Mouse (Mus musculus) small intestine, adult 2 months (tissue): ENCODE results near the gene Vps37c. TPM values are rescaled to one million over a fixed set of nuclear protein-coding genes. Genes with fewer than 3 reads are reported as not detected.

Experiments
- H3K27ac ChIP-seq: fragments of 200-500 bp; 2 replicates; pipeline ENCODE4 v1.5.1; 2012; ENCODE audit warnings: low read depth, low read length, control low read depth, inconsistent platforms; ENCODE audit not compliant: insufficient read depth
- H3K27me3 ChIP-seq: fragments of 200-500 bp; 2 replicates; pipeline ENCODE4 v1.6.1; 2012; ENCODE audit warnings: mild to moderate bottlenecking, moderate library complexity, low read length, inconsistent platforms; ENCODE audit not compliant: control insufficient read depth, insufficient read depth
- H3K36me3 ChIP-seq: fragments of 200-500 bp; 2 replicates; pipeline ENCODE4 v1.6.1; 2012; ENCODE audit warnings: mild to moderate bottlenecking, low read length, control low read depth, inconsistent platforms; ENCODE audit not compliant: control insufficient read depth, insufficient read depth
- H3K4me1 ChIP-seq: fragments of 200-500 bp; 2 replicates; pipeline ENCODE4 v1.6.1; 2012; ENCODE audit warnings: low read length, inconsistent platforms, mixed read lengths; ENCODE audit not compliant: control insufficient read depth, insufficient read depth, insufficient read length
- H3K4me3 ChIP-seq: fragments of 200-500 bp; 2 replicates; pipeline ENCODE4 v1.5.1; 2012; ENCODE audit warnings: low read depth, mild to moderate bottlenecking, control low read depth, inconsistent platforms, low read length, moderate library complexity
- CTCF ChIP-seq: fragments of 200-500 bp; IDR thresholded peaks from 2 replicates; pipeline ENCODE4 v1.5.1; 2012; ENCODE audit warnings: low read depth, mild to moderate bottlenecking, control low read depth, inconsistent platforms, low read length, moderate library complexity, mixed read lengths; ENCODE audit not compliant: insufficient replicate concordance, insufficient read length; ENCODE audit errors: extremely low read depth
- POLR2A ChIP-seq: fragments of 200-500 bp; IDR thresholded peaks from 2 replicates; pipeline ENCODE4 v1.6.1; 2012; ENCODE audit warnings: low read depth, mild to moderate bottlenecking, control low read depth, inconsistent platforms, low read length, moderate library complexity
- WGBS: fragments of 180-500 bp; shearing (Covaris S2); methylation state at CpG from one replicate; pipeline ENCODE4 v1.1.7; 2018; 5-methylcytosine and 5-hydroxymethylcytosine counted together
- polyA plus RNA-seq: library from polyadenylated mRNA; depleted of rRNA; stranded (reverse); fragments of >200 nt; gene quantifications from 2 replicates; pipeline ENCODE4 v1.2.3, GENCODE M21; 2012

The Vps37c gene
- polyA plus RNA-seq, 1 experiment = 37.6 TPM

DNA sequence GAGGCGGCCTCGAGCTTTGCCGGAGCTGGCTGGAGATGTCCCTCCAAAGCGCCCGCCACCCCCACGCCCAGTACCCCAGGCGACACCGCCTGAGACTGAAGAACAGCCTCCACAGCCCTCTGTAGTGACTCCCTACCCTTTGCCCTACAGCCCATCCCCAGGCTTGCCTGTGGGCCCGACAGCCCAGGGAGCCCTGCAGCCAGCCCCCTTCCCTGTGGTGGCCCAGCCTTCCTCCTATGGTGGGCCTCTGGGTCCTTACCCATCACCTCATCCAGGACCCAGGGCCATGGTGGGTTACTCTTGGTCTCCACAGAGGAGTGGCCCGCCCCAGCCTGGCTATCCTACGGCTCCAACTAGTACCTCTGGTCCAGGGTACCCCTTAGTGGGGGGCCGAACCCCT is 24.1 kb downstream of the Vps37c start:
- no peaks in the 10 kb centered on the region for H3K27me3 ChIP-seq
- TF ChIP-seq POLR2A = no peak
- no peak for TF ChIP-seq CTCF
- H3K4me1 ChIP-seq = no peaks in the 10 kb centered on the region; the same call in 1 of the 2 replicates
- no peak overlapping the region for H3K27ac ChIP-seq
- 94% methylated on average over 12 of the region's 12 CpGs for WGBS
- H3K36me3 ChIP-seq = peaks cover 41% of the 10 kb centered on the region
- H3K4me3 ChIP-seq = no peak overlapping the region

DNA sequence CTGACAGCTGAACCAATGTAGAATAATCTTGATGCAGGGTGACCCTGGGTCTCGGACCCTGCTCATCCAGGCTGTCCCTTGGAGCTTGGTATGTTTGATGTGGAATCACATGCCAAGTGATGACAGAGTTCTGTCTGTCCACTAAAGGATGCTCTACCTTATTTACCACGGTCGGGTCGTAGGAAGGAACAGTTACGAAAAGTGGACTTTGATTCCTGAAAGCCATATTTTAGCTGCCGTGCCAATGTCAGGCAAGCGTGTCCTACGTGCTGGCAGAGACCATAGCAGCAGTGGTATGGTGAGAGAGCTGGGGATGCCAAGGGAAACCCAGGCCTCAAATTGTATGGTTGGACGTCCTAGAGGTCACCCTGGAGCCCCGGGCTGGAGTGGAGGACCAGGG is 25.0 kb downstream of the Vps37c start:
- 79% methylated on average over 10 of the region's 10 CpGs for WGBS
- Histone ChIP-seq H3K4me1 (no peaks in the 10 kb centered on the region; the same call in 1 of the 2 replicates), H3K27ac (no peak overlapping the region), H3K27me3 (no peaks in the 10 kb centered on the region), H3K4me3 (no peak overlapping the region), H3K36me3 (peaks cover 40% of the 10 kb centered on the region)
- TF ChIP-seq POLR2A (no peak), CTCF (no peak)

DNA sequence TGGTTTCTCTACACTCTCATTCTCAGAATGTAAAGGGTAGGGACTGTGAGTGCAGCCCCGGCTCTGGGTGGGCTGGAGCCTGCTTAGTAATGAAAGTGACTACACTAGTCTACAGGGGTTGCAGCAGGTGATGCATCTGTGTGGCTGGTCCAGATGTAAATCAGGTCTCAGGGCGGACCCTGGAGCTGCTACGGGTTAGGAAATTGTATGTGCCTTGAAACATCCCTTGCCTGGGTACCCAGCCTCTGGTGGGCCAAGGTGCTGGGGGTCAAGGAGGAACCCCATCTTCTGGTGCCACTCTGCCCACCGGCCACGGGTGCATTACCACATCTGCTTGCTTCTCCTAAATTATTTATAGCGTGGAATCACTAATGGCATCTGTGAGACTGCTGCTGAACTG is 25.6 kb downstream of the Vps37c start:
- no peak overlapping the region for H3K27ac ChIP-seq
- peaks cover 40% of the 10 kb centered on the region for H3K36me3 ChIP-seq
- TF ChIP-seq POLR2A = no peak
- no peak for TF ChIP-seq CTCF
- no peak overlapping the region for H3K4me3 ChIP-seq
- 84% methylated on average over 6 of the region's 6 CpGs for WGBS
- no peaks in the 10 kb centered on the region; the same call in 1 of the 2 replicates for H3K4me1 ChIP-seq
- no peaks in the 10 kb centered on the region for H3K27me3 ChIP-seq

DNA sequence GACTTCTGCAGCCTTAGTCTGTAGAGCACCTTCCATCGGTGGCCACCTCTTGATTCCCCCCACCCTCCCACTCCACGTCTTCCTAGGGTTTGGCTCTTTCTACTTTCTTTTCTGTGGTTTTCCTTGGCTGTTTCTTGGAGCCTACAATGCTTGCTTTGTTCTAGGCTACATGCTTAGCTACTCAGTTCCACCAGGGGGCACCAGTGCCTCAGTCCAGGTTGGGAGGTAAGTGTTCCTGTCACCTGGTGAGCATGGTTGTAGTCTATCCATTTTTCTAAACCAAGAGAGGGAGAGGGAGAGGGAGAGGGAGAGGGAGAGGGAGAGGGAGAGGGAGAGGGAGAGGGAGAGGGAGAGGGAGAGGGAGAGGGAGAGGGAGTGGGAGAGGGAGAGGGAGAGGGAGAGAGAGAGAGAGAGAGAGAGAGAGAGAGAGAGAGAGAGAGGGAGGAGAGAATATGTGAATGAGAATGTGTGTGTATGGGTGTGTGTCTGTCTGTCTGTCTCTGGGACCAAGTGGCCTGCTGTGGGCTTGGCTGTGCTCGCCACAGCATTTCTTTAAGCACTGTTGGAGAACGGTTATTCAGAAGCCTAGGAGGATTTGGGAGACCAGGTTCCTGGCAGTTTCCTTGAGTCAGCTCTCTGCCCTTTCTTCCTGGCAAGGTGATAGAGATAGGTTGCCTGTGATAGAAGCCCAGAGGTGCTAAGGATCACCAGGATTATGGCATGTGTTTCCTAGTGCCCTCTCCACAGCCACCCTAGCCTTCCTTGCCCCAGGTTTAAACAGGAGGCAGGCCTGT is 26.3 kb downstream of the Vps37c start:
- TF ChIP-seq POLR2A (no peak), CTCF (peak; percentile 62; the same call in 1 of the 2 replicates)
- 46% methylated on average over 4 of the region's 4 CpGs for WGBS
- Histone ChIP-seq H3K4me1 (no peaks in the 10 kb centered on the region), H3K36me3 (peaks cover 40% of the 10 kb centered on the region), H3K27me3 (no peaks in the 10 kb centered on the region), H3K27ac (no peak overlapping the region), H3K4me3 (no peak overlapping the region)

DNA sequence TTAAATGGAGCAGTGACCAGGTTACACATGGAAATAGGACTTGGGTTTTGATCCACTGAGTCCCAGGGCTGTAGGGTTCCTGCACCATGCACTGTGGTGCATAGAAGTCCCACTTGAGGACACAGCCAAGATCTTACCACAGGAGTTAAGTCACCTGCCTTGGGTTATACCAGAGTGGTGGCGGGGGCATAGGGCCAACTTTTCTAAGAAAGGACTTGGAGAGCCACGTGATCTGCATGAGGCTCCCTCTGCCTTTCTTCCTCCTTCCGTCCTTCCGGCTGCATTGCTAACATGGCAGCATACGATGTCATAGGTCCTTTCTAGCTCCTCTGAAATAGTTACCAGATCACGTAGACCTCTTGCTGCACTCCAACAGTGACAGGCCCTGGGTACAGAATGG is 26.9 kb downstream of the Vps37c start:
- WGBS = 75% methylated on average over 6 of the region's 6 CpGs
- Histone ChIP-seq H3K27ac (no peak overlapping the region), H3K4me3 (no peak overlapping the region), H3K27me3 (no peaks in the 10 kb centered on the region), H3K4me1 (no peaks in the 10 kb centered on the region), H3K36me3 (peaks cover 36% of the 10 kb centered on the region)
- TF ChIP-seq POLR2A (no peak), CTCF (no peak)

DNA sequence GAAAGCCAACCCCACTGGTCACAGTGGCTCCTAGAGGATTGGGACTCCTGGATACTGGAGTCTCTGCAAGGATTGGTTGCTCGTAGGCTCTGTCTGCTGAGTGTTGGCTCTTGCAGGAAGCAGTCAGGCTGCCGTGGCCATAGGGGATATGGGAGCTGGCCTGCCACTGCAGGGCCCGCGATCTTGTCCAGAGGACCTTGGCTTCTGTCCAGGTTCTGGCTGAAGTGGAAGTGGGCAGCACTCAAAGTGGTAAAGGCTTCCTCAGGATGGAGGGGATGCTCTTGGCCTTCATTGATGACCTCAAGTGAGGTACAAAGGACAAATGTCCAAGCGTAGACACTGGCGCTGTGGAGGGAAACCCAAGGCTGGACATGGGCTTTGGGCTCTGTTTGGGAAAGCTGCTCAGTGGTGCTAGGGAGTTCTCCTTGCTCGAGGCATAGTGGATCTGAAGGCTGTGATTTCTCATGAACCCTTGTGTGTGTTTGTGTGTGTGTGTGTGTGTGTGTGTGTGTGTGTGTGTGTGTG is 29.8 kb downstream of the Vps37c start:
- H3K4me3 ChIP-seq = no peak overlapping the region
- peaks cover 9% of the 10 kb centered on the region for H3K36me3 ChIP-seq
- no peaks in the 10 kb centered on the region for H3K4me1 ChIP-seq
- 63% methylated on average over 7 of the region's 7 CpGs for WGBS
- no peaks in the 10 kb centered on the region for H3K27me3 ChIP-seq
- H3K27ac ChIP-seq = no peak overlapping the region
- TF ChIP-seq CTCF = no peak
- no peak for TF ChIP-seq POLR2A

DNA sequence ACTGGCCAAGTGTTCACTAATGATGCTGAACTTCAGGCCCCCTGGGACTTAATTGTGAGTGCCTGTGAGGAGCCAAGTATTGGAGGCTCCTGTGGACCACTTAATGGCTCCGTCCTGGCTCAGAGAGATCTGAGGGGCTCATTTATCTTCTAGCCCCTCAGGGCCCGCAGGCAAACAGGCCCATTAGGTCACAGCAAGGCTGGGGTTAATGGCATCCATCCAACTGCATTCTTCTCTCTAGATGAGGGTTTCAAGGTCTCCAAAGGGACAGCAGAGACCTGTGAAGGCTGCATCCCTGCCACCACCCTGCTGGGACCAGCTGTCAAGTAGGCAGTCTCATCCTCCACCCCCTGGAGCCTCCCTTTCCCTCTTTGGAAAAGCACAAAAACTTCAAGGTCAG is 31.2 kb downstream of the Vps37c start:
- WGBS = 58% methylated on average over 2 of the region's 2 CpGs
- TF ChIP-seq POLR2A = no peak
- no peak for TF ChIP-seq CTCF
- no peaks in the 10 kb centered on the region for H3K4me1 ChIP-seq
- no peak overlapping the region for H3K4me3 ChIP-seq
- no peaks in the 10 kb centered on the region for H3K27me3 ChIP-seq
- no peak overlapping the region for H3K27ac ChIP-seq
- no peaks in the 10 kb centered on the region for H3K36me3 ChIP-seq

DNA sequence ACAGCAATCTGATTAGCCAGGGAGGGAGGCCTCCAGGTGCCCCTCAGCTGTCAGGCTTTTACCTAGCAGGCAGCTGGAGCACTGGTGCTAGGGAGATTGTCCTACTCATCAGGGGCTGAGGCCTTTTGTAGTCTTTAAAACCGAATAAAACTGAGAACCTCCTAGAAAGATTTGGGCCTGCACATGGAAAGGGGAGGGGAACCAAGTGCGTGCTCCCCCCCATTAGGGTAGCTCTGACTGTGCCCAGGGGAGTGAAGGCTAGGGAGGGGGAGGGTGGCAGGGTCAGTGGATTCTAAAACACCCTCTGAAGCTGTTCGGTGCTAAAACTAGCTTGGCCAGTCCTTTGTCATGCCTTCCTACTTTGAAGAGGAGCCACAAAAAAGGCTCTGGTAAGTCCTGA is 32.0 kb downstream of the Vps37c start:
- H3K27ac ChIP-seq = no peak overlapping the region
- no peaks in the 10 kb centered on the region for H3K27me3 ChIP-seq
- H3K4me3 ChIP-seq = no peak overlapping the region
- TF ChIP-seq POLR2A (no peak), CTCF (no peak)
- 23% methylated on average over 3 of the region's 3 CpGs for WGBS
- H3K4me1 ChIP-seq = no peaks in the 10 kb centered on the region
- no peaks in the 10 kb centered on the region for H3K36me3 ChIP-seq
